Mouse (Mus musculus): ENCODE data around the gene P2ry6. TPM values are rescaled to one million over a fixed set of nuclear protein-coding genes. Genes with fewer than 3 reads are reported as not detected.

The P2ry6 gene
- polyA plus RNA-seq, 1 experiment from 2014 or later, result 5.8 TPM

DNA sequence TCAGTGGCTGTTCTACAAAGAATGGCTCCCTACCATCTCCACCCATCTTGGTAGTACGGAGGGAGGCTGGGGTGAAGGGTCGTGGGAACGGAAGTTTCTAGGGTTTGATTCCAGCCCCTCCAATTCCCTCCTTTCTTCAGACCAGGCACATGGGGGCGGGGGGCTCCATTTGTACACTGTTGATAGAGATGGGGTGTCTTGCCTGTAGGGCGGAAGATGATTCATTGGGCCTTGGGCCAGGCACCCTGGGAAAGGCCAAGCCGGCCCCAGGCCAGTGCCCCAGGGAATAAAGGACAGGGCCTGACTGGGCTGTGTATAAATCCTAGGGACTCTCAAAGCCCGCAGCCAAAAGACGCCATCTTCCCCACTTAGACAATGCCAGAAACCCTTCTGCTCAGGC lies 66.4 kb downstream of the P2ry6 start:
- H3K4me1 ChIP-seq (ENCODE audit: control insufficient read depth, insufficient read depth, low read length), result peaks cover 40% of the 10 kb centered on the region
- peak overlapping the region; percentile 74 for H3K27ac ChIP-seq (ENCODE audit: low read length)
- no peaks in the 10 kb centered on the region for H3K36me3 ChIP-seq (ENCODE audit: control insufficient read depth, insufficient read depth)
- H3K4me3 ChIP-seq (ENCODE audit: low read length), result no peak overlapping the region
- H3K4me2 ChIP-seq (ENCODE audit: low read depth, low read length), result no peak overlapping the region
- H3K27me3 ChIP-seq (ENCODE audit: control insufficient read depth, insufficient read depth, low read length), result no peaks in the 10 kb centered on the region
- WGBS, result 70% methylated on average over 8 of the region's 8 CpGs
- H3K9ac ChIP-seq (ENCODE audit: low read length), result 0 out of 2 replicates have a peak overlapping the region, but pooled peaks have one; percentile 13
- H3K9me3 ChIP-seq (replicated peaks; ENCODE audit: control insufficient read depth, low read length), result no peaks in the 10 kb centered on the region
- ATAC-seq (replicated peaks; ENCODE audit: extremely low read depth, insufficient read depth, low FRiP score), result no peak

DNA sequence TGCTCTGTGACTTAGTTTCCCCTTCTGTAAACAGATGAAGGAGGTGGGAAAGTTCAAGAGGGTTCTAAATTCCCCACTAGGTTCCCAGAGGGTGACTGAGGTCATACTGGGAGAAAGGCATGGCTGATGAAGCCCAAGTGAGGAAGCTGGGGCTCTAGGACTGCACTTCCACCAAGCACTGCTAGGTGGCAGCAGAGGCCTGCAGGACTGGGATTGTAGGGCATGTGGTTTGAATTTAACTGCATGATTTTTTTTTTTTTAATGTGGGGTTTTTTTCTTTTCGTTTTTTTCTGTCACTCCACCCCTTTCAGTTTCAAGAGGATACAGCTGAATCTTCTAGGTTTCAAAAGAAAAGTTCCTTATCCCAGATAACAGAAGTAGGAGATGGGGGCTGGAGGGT lies 67.2 kb downstream of the P2ry6 start:
- no peaks in the 10 kb centered on the region for H3K27me3 ChIP-seq (ENCODE audit: control insufficient read depth, insufficient read depth, low read length)
- H3K4me3 ChIP-seq (ENCODE audit: low read length), result no peak overlapping the region
- peaks cover 36% of the 10 kb centered on the region for H3K4me1 ChIP-seq (ENCODE audit: control insufficient read depth, insufficient read depth, low read length)
- peak overlapping the region; percentile 29; the same call in 1 of the 2 replicates for H3K4me2 ChIP-seq (ENCODE audit: low read depth, low read length)
- H3K9me3 ChIP-seq (replicated peaks; ENCODE audit: control insufficient read depth, low read length), result no peaks in the 10 kb centered on the region
- peak overlapping the region; percentile 74 for H3K27ac ChIP-seq (ENCODE audit: low read length)
- no peak for ATAC-seq (replicated peaks; ENCODE audit: extremely low read depth, insufficient read depth, low FRiP score)
- 0% methylated on average over 1 of the region's 1 CpGs for WGBS
- H3K9ac ChIP-seq (ENCODE audit: low read length), result 0 out of 2 replicates have a peak overlapping the region, but pooled peaks have one; percentile 13
- H3K36me3 ChIP-seq (ENCODE audit: control insufficient read depth, insufficient read depth), result no peaks in the 10 kb centered on the region

DNA sequence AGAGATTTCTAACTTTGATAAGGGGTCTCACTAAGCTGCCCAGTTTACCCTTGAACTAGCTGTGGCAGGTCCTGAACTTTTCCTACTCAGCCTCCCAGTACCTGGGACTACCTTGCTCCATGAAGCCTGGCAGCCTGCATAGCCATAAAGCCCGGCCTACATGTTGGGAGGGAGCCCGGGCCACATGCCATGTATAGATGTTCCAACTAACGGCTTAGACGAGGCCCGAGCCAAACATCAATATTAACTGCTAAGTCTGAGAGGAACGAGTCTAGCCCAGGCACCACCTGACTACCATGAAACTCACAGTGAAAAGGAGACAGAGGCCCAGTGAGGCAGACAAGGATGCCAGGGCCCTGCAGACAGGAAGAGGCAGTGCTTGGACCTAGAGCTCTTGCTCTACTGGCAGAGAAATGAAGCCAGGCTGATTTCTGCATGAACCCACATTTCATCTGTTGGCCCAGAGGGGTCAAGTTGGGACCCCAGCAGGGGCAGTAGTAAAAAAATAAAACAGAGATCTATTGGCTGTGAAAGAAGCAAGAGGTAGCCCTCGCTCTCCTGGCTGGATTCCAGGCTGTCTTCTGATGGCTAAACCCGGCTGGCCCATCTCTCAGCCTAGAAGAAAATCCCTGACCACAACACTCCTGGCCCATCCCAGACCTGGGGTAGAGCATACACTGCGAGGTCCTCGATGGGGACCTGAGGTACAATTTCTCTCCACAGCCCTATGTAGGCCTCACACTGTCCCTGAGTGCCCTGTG lies 68.2 kb downstream of the P2ry6 start:
- no peak overlapping the region for H3K9ac ChIP-seq (ENCODE audit: low read length)

DNA sequence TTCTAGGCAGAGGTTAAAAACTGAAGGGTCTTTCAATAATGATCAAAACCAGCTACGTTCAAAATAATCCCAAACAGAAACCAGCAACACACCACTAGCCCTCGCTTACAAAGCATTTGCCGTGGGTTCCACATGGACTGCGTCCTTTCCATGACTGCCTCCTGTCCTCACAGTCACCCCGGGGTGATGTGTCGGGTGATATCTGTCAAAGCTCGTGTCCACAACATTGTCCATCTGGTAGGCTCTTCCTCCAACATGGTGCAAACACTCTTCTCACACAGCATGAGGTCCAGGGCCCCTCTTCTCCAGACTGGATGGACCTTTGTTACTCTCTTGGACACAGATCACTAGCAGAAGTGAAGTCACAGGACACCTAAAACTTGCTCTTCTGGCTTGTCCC lies 69.4 kb downstream of the P2ry6 start:
- no peaks in the 10 kb centered on the region for H3K36me3 ChIP-seq (ENCODE audit: control insufficient read depth, insufficient read depth)
- H3K27ac ChIP-seq (ENCODE audit: low read length), result 0 out of 2 replicates have a peak overlapping the region, but pooled peaks have one; percentile 28
- H3K9me3 ChIP-seq (replicated peaks; ENCODE audit: control insufficient read depth, low read length), result no peaks in the 10 kb centered on the region
- H3K4me3 ChIP-seq (ENCODE audit: low read length), result no peak overlapping the region
- H3K4me1 ChIP-seq (ENCODE audit: control insufficient read depth, insufficient read depth, low read length), result peaks cover 15% of the 10 kb centered on the region
- no peak for ATAC-seq (replicated peaks; ENCODE audit: extremely low read depth, insufficient read depth, low FRiP score)
- no peak overlapping the region for H3K4me2 ChIP-seq (ENCODE audit: low read depth, low read length)
- no peaks in the 10 kb centered on the region for H3K27me3 ChIP-seq (ENCODE audit: control insufficient read depth, insufficient read depth, low read length)
- WGBS, result 58% methylated on average over 7 of the region's 7 CpGs
- H3K9ac ChIP-seq (ENCODE audit: low read length), result no peak overlapping the region

More for the DNA sequence above, 68.2 kb downstream of the P2ry6 start:
- Histone ChIP-seq H3K27ac (ENCODE audit: low read length) (no peak overlapping the region), H3K36me3 (ENCODE audit: control insufficient read depth, insufficient read depth) (no peaks in the 10 kb centered on the region), H3K4me1 (ENCODE audit: control insufficient read depth, insufficient read depth, low read length) (peaks cover 26% of the 10 kb centered on the region), H3K4me2 (ENCODE audit: low read depth, low read length) (no peak overlapping the region), H3K9me3 (replicated peaks; ENCODE audit: control insufficient read depth, low read length) (no peaks in the 10 kb centered on the region), H3K4me3 (ENCODE audit: low read length) (no peak overlapping the region), H3K27me3 (ENCODE audit: control insufficient read depth, insufficient read depth, low read length) (no peaks in the 10 kb centered on the region)
- 82% methylated on average over 10 of the region's 10 CpGs for WGBS
- ATAC-seq (replicated peaks; ENCODE audit: extremely low read depth, insufficient read depth, low FRiP score), result no peak

DNA sequence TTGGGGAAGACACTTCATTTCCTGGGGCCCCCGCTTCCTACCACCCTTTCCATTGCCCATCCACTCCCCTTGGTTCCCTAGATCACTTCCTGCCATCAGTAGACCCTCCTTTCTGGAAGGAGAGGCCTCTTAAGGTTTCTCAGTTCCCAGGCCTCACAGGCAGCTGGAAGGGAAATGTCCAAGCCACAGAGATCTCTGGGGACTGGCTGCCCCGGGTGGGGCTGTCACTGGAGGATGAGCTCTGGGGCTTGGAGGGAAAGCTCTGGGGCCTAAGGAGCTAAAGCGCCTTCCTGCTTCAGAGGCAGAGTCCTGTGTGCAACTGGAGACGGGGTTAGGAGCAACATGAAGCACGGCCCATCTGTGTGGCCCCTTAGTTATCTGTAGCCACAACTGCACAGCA lies 69.8 kb downstream of the P2ry6 start:
- no peak overlapping the region for H3K4me3 ChIP-seq (ENCODE audit: low read length)
- H3K4me1 ChIP-seq (ENCODE audit: control insufficient read depth, insufficient read depth, low read length), result peaks cover 11% of the 10 kb centered on the region
- no peak for ATAC-seq (replicated peaks; ENCODE audit: extremely low read depth, insufficient read depth, low FRiP score)
- no peaks in the 10 kb centered on the region for H3K36me3 ChIP-seq (ENCODE audit: control insufficient read depth, insufficient read depth)
- no peak overlapping the region for H3K4me2 ChIP-seq (ENCODE audit: low read depth, low read length)
- no peak overlapping the region for H3K9ac ChIP-seq (ENCODE audit: low read length)
- peak overlapping the region; percentile 28; the same call in 1 of the 2 replicates for H3K27ac ChIP-seq (ENCODE audit: low read length)
- H3K27me3 ChIP-seq (ENCODE audit: control insufficient read depth, insufficient read depth, low read length), result no peaks in the 10 kb centered on the region
- no peaks in the 10 kb centered on the region for H3K9me3 ChIP-seq (replicated peaks; ENCODE audit: control insufficient read depth, low read length)
- 76% methylated on average over 5 of the region's 5 CpGs for WGBS

DNA sequence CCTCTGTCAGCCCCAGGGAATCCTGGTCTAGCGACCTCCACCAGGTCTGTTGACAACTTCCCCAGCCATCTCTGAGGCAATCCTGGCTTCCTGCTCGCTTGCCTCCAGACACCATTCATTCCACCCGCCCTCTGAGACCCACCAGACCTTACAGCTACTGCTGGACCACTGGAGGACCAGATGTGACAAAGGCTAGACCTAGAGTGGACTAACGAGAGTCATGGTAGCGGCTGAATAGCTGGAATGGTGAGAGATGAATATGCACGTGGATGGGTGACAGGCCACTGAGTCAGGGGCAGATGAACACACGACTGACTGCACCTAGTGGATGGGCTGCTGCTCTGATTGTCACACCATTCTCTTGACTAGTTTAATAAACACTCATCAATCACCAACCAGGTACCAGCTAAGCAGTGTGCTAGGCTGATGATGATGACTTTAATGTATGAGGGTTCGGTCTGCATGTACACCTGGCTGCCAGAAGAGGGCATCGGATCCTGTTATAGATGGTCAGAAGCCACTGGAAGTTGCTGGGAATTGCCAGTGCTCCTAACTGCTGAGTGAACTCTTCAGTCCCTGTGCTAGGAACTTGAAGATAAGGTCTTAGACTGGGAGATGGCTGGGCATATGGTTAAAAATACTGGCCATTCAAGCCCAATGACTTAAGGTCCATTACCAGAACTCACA lies 71.9 kb downstream of the P2ry6 start:
- WGBS, result 77% methylated on average over 9 of the region's 9 CpGs

DNA sequence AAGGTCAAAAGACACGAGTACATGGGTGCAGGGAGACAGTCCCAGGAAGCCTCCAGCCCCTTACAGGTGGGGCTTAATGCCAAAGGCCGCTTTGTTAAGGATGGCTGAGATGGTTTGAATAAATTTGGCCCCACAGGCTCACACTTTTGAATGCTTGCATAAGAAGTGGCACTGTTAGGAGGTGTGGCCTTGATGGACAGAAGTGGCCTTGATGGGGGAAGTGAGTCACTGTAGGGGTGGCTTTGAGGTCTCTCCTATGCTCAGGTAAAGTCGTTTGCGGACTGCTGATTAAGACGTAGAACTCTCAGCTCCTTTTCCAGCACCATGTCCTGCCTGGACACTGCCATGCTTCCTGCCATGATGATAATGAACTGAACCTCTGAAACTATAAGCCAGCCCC lies 76.6 kb downstream of the P2ry6 start:
- Histone ChIP-seq H3K4me2 (ENCODE audit: low read depth, low read length) (no peak overlapping the region), H3K27ac (ENCODE audit: low read length) (no peak overlapping the region), H3K9me3 (replicated peaks; ENCODE audit: control insufficient read depth, low read length) (no peaks in the 10 kb centered on the region), H3K4me3 (ENCODE audit: low read length) (no peak overlapping the region), H3K36me3 (ENCODE audit: control insufficient read depth, insufficient read depth) (no peaks in the 10 kb centered on the region), H3K27me3 (ENCODE audit: control insufficient read depth, insufficient read depth, low read length) (no peaks in the 10 kb centered on the region), H3K9ac (ENCODE audit: low read length) (no peak overlapping the region), H3K4me1 (ENCODE audit: control insufficient read depth, insufficient read depth, low read length) (peaks cover 25% of the 10 kb centered on the region)
- ATAC-seq (replicated peaks; ENCODE audit: extremely low read depth, insufficient read depth, low FRiP score), result no peak
- WGBS, result 75% methylated on average over 5 of the region's 5 CpGs

More for the DNA sequence above, 71.9 kb downstream of the P2ry6 start:
- H3K36me3 ChIP-seq (ENCODE audit: control insufficient read depth, insufficient read depth), result no peaks in the 10 kb centered on the region
- no peak overlapping the region for H3K9ac ChIP-seq (ENCODE audit: low read length)
- H3K9me3 ChIP-seq (replicated peaks; ENCODE audit: control insufficient read depth, low read length), result no peaks in the 10 kb centered on the region
- ATAC-seq (replicated peaks; ENCODE audit: extremely low read depth, insufficient read depth, low FRiP score), result no peak
- H3K4me2 ChIP-seq (ENCODE audit: low read depth, low read length), result no peak overlapping the region
- no peak overlapping the region for H3K27ac ChIP-seq (ENCODE audit: low read length)
- peaks cover 2% of the 10 kb centered on the region for H3K4me1 ChIP-seq (ENCODE audit: control insufficient read depth, insufficient read depth, low read length)
- no peak overlapping the region for H3K4me3 ChIP-seq (ENCODE audit: low read length)
- no peaks in the 10 kb centered on the region for H3K27me3 ChIP-seq (ENCODE audit: control insufficient read depth, insufficient read depth, low read length)

DNA sequence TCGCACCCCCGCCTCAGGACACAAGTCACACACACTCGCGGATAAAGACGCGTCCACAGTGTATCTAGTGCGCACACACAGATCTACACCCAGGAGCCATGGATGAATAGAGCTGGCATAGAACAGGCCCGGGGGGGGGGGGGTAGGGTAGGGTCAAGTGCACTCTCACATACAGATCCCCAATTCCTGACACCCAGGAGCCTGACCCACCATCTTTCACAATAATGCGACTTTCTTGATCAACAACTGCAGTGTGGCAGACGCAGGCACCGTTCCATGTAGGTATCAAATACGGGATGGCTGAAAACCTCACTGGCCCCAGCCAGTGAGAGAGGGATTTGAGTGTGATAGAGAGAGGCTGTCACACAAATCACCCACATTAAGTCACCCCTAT lies 79.6 kb downstream of the P2ry6 start:
- peak overlapping the region; percentile 80 for H3K9ac ChIP-seq (ENCODE audit: low read length)
- 3% methylated on average over 12 of the region's 12 CpGs for WGBS
- peaks cover 25% of the 10 kb centered on the region for H3K4me1 ChIP-seq (ENCODE audit: control insufficient read depth, insufficient read depth, low read length)
- ATAC-seq (replicated peaks; ENCODE audit: extremely low read depth, insufficient read depth, low FRiP score), result no peak
- H3K4me3 ChIP-seq (ENCODE audit: low read length), result peak overlapping the region; percentile 64
- no peak overlapping the region for H3K27ac ChIP-seq (ENCODE audit: low read length)
- H3K4me2 ChIP-seq (ENCODE audit: low read depth, low read length), result peak overlapping the region; percentile 98
- H3K36me3 ChIP-seq (ENCODE audit: control insufficient read depth, insufficient read depth), result peaks cover 4% of the 10 kb centered on the region; the same call in 1 of the 2 replicates
- H3K9me3 ChIP-seq (replicated peaks; ENCODE audit: control insufficient read depth, low read length), result no peaks in the 10 kb centered on the region
- H3K27me3 ChIP-seq (ENCODE audit: control insufficient read depth, insufficient read depth, low read length), result no peaks in the 10 kb centered on the region

All from heart, embryonic 16.5 days (tissue).